Mouse (Mus musculus): ENCODE results near the gene Gm10972. TPM values are rescaled to one million over a fixed set of nuclear protein-coding genes. Genes with fewer than 3 reads are reported as not detected.
"Not testable (repeated sequence)": the region's sequence is repeated elsewhere in the genome, so short reads cannot be mapped to it uniquely, and the experiment has no call there.

Gene Gm10972
- total RNA-seq, 2 experiments from 2014 or later, result not detected

DNA sequence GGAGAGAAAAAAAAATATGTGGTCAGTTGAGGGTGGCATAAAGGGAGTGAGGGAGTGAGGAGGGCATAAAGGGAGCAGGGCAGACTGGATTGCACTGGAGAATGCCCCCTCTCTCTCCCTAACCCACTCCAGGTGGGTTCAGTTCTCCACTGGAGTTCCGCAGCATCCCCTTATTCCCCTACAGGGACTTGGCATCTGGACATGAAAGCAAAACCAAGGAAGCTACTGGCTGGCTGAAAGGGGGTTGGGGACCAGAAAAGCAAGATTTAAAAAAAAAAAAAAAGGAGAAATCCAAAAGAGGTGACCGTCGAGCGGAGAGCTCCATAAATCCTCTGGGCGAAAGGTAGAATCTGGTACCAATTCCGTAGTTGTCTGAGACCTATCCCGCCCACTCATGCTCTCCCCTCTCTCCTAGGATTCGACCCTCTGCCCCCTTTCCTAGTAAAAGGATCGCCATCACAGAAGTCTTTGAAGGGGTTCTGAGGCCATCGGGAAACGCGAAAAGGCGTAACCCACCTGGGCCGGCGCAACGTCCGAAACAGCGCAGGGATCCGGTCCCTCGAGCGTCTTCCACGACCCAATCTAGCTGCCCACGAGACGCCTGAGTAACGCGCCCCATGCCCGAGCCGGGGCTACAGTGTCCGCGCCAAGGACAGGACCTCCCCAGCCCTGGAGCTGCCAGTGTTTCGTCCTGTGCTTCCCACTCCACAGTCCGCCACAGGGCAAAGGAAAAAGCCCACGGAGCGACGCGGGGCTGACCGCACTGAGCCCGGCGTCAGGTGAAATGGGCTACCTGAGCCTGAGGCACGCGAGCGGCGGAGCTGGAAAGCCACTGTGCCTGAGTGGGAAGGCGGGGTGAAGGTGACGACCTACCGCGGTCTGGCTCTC is 15.2 kb downstream of the Gm10972 start:
- ATAC-seq (replicated peaks; ENCODE audit: low FRiP score, poor library complexity, severe bottlenecking), result peak; percentile 52

DNA sequence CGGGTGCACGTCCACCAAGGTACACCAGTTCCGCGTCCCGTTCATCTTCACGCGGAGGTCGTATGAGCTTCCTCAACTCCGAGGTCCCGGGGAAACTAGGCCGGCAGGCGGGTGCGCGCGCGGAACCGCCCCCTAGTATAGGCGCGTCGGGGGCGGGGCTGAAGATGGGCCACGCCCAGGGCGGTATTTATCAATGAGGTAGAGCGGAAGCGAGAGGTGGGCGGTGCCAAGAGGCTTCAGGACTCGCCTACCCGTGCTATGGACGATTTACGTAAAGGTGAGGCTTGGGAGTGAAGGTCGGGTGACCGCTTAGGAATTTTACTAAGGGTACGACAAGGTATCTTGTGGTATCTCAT is 15.8 kb downstream of the Gm10972 start, which contains the start of gene Tuft1:
Gene Tuft1, minus strand, starts transcription at position 133 of the 356 bp plus-strand sequence.
- ATAC-seq (replicated peaks; ENCODE audit: low FRiP score, poor library complexity, severe bottlenecking), result peak; percentile 92

GRCm38 (mm10) chr3:94659142-94659748 is 16.3 kb downstream of the Gm10972 start:
- ATAC-seq (replicated peaks; ENCODE audit: low FRiP score, poor library complexity, severe bottlenecking), result peak; percentile 79

DNA sequence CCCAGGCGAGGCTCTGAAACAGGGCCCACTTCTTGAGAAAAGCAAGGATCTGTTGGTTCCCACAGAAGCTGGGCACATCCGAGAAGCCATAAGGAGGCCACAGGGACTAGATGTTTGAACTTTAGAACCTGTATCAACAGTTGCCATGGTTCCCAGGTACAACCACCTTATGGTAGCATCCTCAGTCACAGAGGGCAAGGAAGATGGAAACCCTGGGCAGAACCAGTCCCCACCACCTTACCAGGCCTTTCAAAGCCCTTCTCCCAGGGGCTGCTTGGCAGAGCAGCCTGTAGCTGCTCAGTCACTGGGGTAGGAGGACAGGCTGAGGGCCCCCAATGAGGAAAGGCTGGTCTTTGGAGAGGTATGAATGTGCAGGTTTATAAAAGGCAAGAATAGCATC is 17.9 kb downstream of the Gm10972 start:
- ATAC-seq (replicated peaks; ENCODE audit: low FRiP score, poor library complexity, severe bottlenecking), result not testable (repeated sequence)

GRCm38 (mm10) chr3:94665060-94665802 is 22.3 kb downstream of the Gm10972 start:
- peak; percentile 62 for ATAC-seq (replicated peaks; ENCODE audit: low FRiP score, poor library complexity, severe bottlenecking)

- ATAC-seq (replicated peaks; ENCODE audit: low FRiP score, poor library complexity, severe bottlenecking), result peak; percentile 77
These were observed 23.0 kb downstream of the Gm10972 start for GRCm38 (mm10) chr3:94665896-94666295.

DNA sequence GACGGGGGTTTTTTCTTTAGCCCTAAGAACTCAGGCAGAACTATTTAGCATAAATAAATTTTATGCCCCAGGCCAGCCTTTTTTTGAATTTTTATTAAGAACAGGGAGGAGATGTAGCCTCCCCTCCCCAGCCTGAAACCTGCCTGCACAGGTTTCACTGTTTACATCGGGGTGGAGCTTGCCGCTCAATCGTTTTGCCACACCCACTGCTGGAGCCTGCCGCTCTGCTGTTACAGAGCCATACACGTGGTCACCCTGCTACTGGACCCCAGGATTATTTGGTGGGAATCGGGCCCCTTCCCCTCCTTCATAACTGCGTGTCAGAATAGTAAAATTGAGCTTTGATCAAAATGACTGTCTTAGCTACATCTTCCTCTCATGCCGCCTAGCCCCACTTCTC is 32.2 kb downstream of the Gm10972 start:
- ATAC-seq (replicated peaks; ENCODE audit: low FRiP score, poor library complexity, severe bottlenecking), result not testable (repeated sequence)

GRCm38 (mm10) chr3:94679351-94679841 is 36.5 kb downstream of the Gm10972 start:
- ATAC-seq (replicated peaks; ENCODE audit: low FRiP score, poor library complexity, severe bottlenecking), result no peak

DNA sequence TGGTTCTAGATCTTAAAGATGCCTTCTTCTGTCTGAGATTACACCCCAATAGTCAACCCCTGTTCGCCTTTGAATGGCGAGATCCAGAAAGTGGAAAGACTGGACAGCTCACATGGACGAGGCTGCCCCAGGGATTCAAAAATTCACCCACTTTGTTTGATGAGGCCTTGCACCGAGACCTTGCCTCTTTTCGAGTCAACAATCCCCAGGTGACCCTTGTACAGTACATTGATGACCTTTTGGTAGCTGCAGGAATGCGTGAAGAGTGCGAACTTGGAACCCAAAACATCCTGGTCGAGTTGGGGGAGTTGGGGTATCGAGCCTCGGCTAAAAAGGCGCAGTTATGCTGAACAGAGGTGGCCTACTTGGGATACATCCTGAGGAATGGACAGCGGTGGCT is 37.1 kb downstream of the Gm10972 start:
- not testable (repeated sequence) for ATAC-seq (replicated peaks; ENCODE audit: low FRiP score, poor library complexity, severe bottlenecking)

DNA sequence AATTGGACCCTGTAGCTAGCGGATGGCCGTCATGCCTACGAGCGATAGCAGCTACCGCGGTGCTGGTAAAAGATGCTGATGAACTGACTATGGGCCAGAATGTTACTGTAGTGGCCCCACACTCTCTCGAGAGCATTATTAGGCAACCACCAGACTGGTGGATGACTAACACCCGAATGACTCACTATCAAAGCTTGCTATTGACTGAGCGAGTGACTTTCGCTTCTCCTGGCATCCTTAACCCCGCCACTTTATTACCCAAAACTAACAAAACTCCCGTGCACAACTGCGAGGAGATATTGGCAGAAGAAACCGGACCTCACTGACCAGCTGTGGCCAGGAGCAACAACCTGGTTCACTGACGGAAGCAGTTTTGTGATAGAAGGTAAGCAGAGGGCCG is 37.9 kb downstream of the Gm10972 start:
- ATAC-seq (replicated peaks; ENCODE audit: low FRiP score, poor library complexity, severe bottlenecking), result no peak

DNA sequence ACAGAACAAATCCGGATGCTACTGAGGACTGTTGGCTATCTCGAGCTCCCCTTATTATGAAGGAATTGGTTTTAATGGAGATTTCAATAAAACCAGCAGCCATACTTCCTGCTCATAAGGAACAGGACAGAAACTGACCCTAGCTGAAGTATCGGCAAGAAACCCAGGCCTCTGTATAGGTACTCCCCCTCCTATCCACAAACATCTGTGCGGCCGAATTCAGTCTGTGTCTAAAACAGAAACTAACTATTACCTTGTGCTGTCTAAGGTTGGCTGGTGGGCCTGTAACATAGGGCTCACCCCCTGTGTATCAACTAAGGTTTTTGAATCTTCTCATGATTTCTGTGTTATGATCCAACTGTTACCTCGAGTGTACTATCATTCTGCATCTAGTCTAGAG is 40.7 kb downstream of the Gm10972 start:
- ATAC-seq (replicated peaks; ENCODE audit: low FRiP score, poor library complexity, severe bottlenecking), result no peak

- peak; percentile 89 for ATAC-seq (replicated peaks; ENCODE audit: low FRiP score, poor library complexity, severe bottlenecking)
These were observed 43.3 kb downstream of the Gm10972 start for GRCm38 (mm10) chr3:94685989-94686772.

GRCm38 (mm10) chr3:94688698-94689097 is 45.8 kb downstream of the Gm10972 start:
- ATAC-seq (replicated peaks; ENCODE audit: low FRiP score, poor library complexity, severe bottlenecking), result not testable (repeated sequence)

GRCm38 (mm10) chr3:94689195-94689594 is 46.3 kb downstream of the Gm10972 start:
- ATAC-seq (replicated peaks; ENCODE audit: low FRiP score, poor library complexity, severe bottlenecking), result not testable (repeated sequence)

GRCm38 (mm10) chr3:94690162-94690561 is 47.2 kb downstream of the Gm10972 start:
- ATAC-seq (replicated peaks; ENCODE audit: low FRiP score, poor library complexity, severe bottlenecking), result not testable (repeated sequence)

DNA sequence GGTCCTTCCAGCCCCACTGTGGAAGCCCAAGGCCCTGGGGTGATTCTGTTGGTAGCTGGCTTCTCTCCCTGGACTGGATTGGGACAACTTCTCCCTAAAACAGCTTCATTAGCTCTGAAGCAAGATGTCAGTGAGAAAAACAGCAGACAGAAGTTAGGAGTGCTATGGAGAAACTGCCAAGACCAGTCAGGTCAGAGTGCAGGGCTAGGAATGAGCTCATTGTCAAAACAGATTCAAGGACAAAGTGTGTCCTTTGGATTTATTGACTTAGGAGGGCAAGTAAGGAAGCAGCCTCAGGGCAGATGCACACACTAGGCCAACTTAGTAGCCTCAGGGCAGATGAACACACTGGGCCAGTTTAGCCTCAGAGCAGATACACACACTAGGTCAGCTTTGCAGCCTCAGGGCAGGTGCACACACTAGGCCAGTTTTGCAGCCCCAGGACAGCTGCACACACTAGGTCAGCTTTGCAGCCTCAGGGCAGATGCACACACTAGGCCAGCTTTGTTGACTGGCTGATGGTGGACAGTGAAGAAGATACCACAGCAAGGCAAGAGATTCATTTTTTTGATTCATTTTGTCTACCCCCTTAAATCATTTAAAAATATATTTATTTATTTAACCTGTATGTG is 47.8 kb downstream of the Gm10972 start:
- no peak for ATAC-seq (replicated peaks; ENCODE audit: low FRiP score, poor library complexity, severe bottlenecking)

DNA sequence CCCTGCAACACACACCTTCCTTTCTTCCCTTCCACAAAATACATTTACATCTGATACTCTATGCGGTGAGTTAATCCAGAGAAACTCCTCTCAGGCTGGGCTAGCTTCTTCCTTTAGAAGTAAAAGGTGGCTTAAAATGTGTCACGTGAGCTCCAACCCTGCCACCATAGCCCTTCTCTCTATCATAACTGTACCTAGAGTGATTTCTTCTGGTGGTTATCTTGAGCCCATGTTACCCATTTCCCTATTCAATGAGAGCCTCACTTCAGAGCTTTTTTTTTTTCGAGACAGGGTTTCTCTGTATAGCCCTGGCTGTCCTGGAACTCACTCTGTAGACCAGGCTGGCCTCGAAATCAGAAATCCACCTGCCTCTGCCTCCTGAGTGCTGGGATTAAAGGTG is 48.8 kb downstream of the Gm10972 start:
- not testable (repeated sequence) for ATAC-seq (replicated peaks; ENCODE audit: low FRiP score, poor library complexity, severe bottlenecking)
